Mouse (Mus musculus) kidney, embryonic 15.5 days (tissue): Measurements from ENCODE around the gene Tbcd. TPM values are rescaled to one million over a fixed set of nuclear protein-coding genes. Genes with fewer than 3 reads are reported as not detected.

Experiments
- ATAC-seq: fragments of 200-750 bp; cut with Nextera tagmentation; replicated peaks from 2 replicates; pipeline ENCODE4 v1.8.0; 2017; ENCODE audit warnings: moderate TSS enrichment; ENCODE audit not compliant: low FRiP score
- H3K27ac ChIP-seq: fragments of 300-500 bp; sonication (generic); 2 replicates; pipeline ENCODE4 v1.5.1; 2015; ENCODE audit warnings: mild to moderate bottlenecking, inconsistent platforms
- H3K27me3 ChIP-seq: fragments of 300-500 bp; sonication (generic); 2 replicates; pipeline ENCODE4 v1.6.1; 2015; ENCODE audit warnings: inconsistent platforms
- H3K36me3 ChIP-seq: fragments of 300-500 bp; sonication (generic); 2 replicates; pipeline ENCODE4 v1.6.1; 2015; ENCODE audit warnings: inconsistent platforms
- H3K4me1 ChIP-seq: fragments of 300-500 bp; sonication (generic); 2 replicates; pipeline ENCODE4 v1.6.1; 2015; ENCODE audit warnings: inconsistent platforms
- H3K4me2 ChIP-seq: fragments of 300-500 bp; sonication (generic); 2 replicates; pipeline ENCODE4 v1.6.1; 2015; ENCODE audit warnings: moderate library complexity, mild to moderate bottlenecking, inconsistent platforms
- H3K4me3 ChIP-seq: fragments of 300-500 bp; sonication (generic); replicated peaks from 2 replicates; pipeline ENCODE4 v1.5.1; 2015; ENCODE audit warnings: mild to moderate bottlenecking, inconsistent platforms
- H3K9ac ChIP-seq: fragments of 300-500 bp; sonication (generic); 2 replicates; pipeline ENCODE4 v1.6.1; 2015; ENCODE audit warnings: mild to moderate bottlenecking, inconsistent platforms
- H3K9me3 ChIP-seq: fragments of 300-500 bp; sonication (generic); replicated peaks from 2 replicates; pipeline ENCODE4 v1.6.1; 2016; ENCODE audit warnings: inconsistent platforms
- WGBS: fragments of 180-500 bp; shearing (Covaris S2); methylation state at CpG from one replicate; pipeline ENCODE4 v1.1.7; 2015; ENCODE audit warnings: mixed read lengths; 5-methylcytosine and 5-hydroxymethylcytosine counted together
- polyA plus RNA-seq: library from polyadenylated mRNA; unstranded; fragments of >200 nt; fragmentation: Nextera tagmentation; extraction: Ambion mirVana; gene quantifications from 2 replicates; pipeline ENCODE4 v1.2.1, GENCODE M21; 2015

Gene Tbcd
- polyA plus RNA-seq, 1 experiment from 2014 or later, result 37.4 TPM

GRCm38 (mm10) chr11:121517687-121518465 is 66.1 kb downstream of the Tbcd start:
- H3K36me3 ChIP-seq, result no peaks in the 10 kb centered on the region
- H3K9ac ChIP-seq, result no peak overlapping the region
- no peak overlapping the region for H3K4me2 ChIP-seq
- no peak overlapping the region for H3K27ac ChIP-seq
- ATAC-seq, result no peak
- WGBS, result 69% methylated on average over 17 of the region's 17 CpGs
- peaks cover 11% of the 10 kb centered on the region for H3K4me1 ChIP-seq
- H3K4me3 ChIP-seq, result no peak overlapping the region
- no peaks in the 10 kb centered on the region for H3K9me3 ChIP-seq
- no peaks in the 10 kb centered on the region for H3K27me3 ChIP-seq

- no peak within 1 kb of the TSS for H3K9ac ChIP-seq
- H3K36me3 ChIP-seq, result no peaks in the 10 kb centered on the region
- no peaks in the 10 kb centered on the region for H3K9me3 ChIP-seq
- H3K4me3 ChIP-seq, result no peak within 1 kb of the TSS
- no peaks in the 10 kb centered on the region for H3K27me3 ChIP-seq
- no peak within 1 kb of the TSS for H3K27ac ChIP-seq
- peaks cover 11% of the 10 kb centered on the region for H3K4me1 ChIP-seq
- H3K4me2 ChIP-seq, result no peak within 1 kb of the TSS; the same call in 1 of the 2 replicates
- ATAC-seq, result peak; percentile 79
- WGBS, result 23% methylated on average over 10 of the region's 10 CpGs
Observed at GRCm38 (mm10) chr11:121519131-121519530, 67.4 kb downstream of the Tbcd start, which contains the start of gene Zfp750. Gene Zfp750 (minus strand): TSS chr11:121519333.

DNA sequence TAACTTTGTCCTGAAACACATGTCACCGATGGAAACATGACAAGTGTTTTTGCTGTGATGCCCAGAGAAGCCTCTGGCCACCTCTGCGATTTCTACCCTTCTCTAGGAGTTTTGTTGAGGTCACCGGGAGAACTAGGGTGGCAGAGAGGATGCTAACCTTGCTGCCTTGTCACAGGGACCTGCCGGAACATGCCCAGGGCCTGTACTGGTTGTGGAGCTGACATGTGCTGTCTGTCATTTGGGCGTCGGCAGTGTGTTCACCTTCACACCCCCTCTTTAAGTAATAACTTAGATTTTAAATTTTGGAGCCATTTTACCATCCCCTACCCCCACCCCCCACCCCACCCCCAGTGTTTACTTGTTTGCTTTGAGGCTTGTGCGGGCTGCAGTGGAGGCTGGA is 68.0 kb downstream of the Tbcd start:
- no peak overlapping the region for H3K27ac ChIP-seq

DNA sequence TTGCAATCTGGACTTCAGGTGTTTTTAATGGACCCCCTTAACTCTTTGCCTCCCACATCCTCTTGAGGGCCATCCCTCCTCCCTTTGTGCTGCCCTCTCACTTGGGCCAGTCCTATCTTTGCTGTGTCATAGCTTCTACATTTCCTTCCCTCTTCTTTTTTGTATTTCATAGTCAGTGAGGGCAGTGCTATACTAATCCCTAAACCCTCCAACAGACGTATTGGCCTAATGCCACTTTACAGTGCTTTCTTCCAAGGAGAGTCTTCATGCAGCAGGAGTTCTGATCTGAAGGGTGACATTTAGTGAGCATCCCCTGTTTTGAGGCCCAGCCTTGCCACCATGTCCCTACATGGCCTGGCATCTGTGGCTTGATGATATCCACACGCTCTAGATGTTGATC is 69.0 kb downstream of the Tbcd start:
- no peaks in the 10 kb centered on the region for H3K36me3 ChIP-seq
- H3K27ac ChIP-seq, result no peak overlapping the region
- H3K9ac ChIP-seq, result no peak overlapping the region
- peaks cover 11% of the 10 kb centered on the region for H3K4me1 ChIP-seq
- no peaks in the 10 kb centered on the region for H3K9me3 ChIP-seq
- no peak overlapping the region for H3K4me2 ChIP-seq
- no peak for ATAC-seq
- H3K27me3 ChIP-seq, result no peaks in the 10 kb centered on the region
- 86% methylated on average over 2 of the region's 2 CpGs for WGBS
- no peak overlapping the region for H3K4me3 ChIP-seq

More for the DNA sequence above, 68.0 kb downstream of the Tbcd start:
- Histone ChIP-seq H3K4me2 (no peak overlapping the region), H3K4me1 (peaks cover 11% of the 10 kb centered on the region), H3K36me3 (no peaks in the 10 kb centered on the region), H3K4me3 (no peak overlapping the region), H3K27me3 (no peaks in the 10 kb centered on the region), H3K9me3 (no peaks in the 10 kb centered on the region), H3K9ac (no peak overlapping the region)
- 84% methylated on average over 7 of the region's 7 CpGs for whole genome bisulfite sequencing
- no peak for ATAC-seq

DNA sequence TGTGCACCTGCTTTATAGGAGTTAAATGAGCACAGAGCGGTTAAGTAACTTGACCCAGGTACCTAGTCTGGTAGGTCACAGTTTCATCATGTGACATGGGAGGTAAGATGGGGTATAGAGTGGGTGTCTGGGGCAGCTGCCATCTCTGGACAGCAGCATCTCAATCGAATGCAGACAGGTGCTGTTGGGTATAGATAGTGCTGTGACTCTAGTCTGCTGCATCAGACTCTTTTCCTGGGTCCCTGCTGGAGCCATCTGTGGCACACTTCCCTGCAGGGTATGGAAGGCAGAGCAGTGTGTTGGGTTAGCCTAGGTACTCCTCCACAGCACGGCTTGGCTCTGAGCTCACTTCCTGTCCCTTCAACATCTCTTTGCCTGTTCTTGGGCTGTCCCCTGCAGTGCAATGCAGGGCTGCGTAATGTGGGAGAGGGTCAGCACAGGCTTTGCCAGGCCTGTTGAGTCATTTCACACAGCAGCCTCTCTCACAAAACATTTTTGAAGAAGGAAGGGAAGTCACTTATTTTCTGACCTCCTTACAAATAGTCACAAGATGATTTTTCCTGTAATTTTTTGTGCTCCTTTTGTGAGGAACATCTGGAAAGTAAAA is 70.5 kb downstream of the Tbcd start:
- WGBS, result 73% methylated on average over 4 of the region's 4 CpGs
- no peak overlapping the region for H3K9ac ChIP-seq
- H3K4me3 ChIP-seq, result no peak overlapping the region
- no peak overlapping the region for H3K27ac ChIP-seq
- peaks cover 11% of the 10 kb centered on the region for H3K4me1 ChIP-seq
- no peaks in the 10 kb centered on the region for H3K9me3 ChIP-seq
- no peak for ATAC-seq
- H3K36me3 ChIP-seq, result no peaks in the 10 kb centered on the region
- no peak overlapping the region for H3K4me2 ChIP-seq
- no peaks in the 10 kb centered on the region for H3K27me3 ChIP-seq

- no peak for ATAC-seq
- Histone ChIP-seq H3K4me2 (no peak overlapping the region), H3K36me3 (no peaks in the 10 kb centered on the region), H3K9ac (no peak overlapping the region), H3K4me3 (no peak overlapping the region), H3K27ac (no peak overlapping the region), H3K27me3 (no peaks in the 10 kb centered on the region), H3K4me1 (peaks cover 8% of the 10 kb centered on the region), H3K9me3 (no peaks in the 10 kb centered on the region)
- 79% methylated on average over 7 of the region's 7 CpGs for WGBS
Observed at GRCm38 (mm10) chr11:121524191-121524590, 72.4 kb downstream of the Tbcd start.

- 92% methylated on average over 3 of the region's 3 CpGs for WGBS
- no peak overlapping the region for H3K4me3 ChIP-seq
- no peak for ATAC-seq
- no peak overlapping the region for H3K27ac ChIP-seq
- H3K27me3 ChIP-seq, result no peaks in the 10 kb centered on the region
- H3K36me3 ChIP-seq, result no peaks in the 10 kb centered on the region
- no peak overlapping the region for H3K9ac ChIP-seq
- H3K4me1 ChIP-seq, result peaks cover 6% of the 10 kb centered on the region; the same call in 1 of the 2 replicates
- H3K9me3 ChIP-seq, result no peaks in the 10 kb centered on the region
- no peak overlapping the region for H3K4me2 ChIP-seq
Observed at GRCm38 (mm10) chr11:121529747-121530146, 78.0 kb downstream of the Tbcd start.

DNA sequence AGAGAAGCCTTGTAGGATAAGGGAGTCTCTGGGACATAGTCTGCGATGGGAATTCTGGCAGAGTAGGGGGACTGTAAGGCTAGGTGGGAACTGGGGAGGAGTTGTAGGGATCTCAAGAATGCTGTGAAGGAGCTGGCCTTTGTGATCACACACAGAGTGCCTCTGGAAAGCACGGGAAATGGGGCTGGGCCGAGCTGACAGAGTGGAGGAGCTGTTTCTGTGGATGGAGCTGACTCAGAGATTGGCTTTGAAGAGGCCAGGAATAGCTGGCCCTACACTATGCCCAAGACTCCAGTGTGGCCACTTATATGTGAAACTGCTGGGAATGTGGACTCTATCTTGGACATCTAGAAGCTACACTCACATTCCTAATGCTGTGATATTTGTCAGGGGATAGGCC is 84.8 kb downstream of the Tbcd start:
- Histone ChIP-seq H3K4me1 (peaks cover 19% of the 10 kb centered on the region), H3K4me3 (no peak overlapping the region), H3K4me2 (no peak overlapping the region), H3K9me3 (no peaks in the 10 kb centered on the region), H3K9ac (no peak overlapping the region), H3K36me3 (no peaks in the 10 kb centered on the region), H3K27me3 (no peaks in the 10 kb centered on the region), H3K27ac (no peak overlapping the region)
- ATAC-seq, result no peak
- 41% methylated on average over 3 of the region's 3 CpGs for WGBS

- H3K36me3 ChIP-seq, result no peaks in the 10 kb centered on the region
- 73% methylated on average over 4 of the region's 4 CpGs for WGBS
- no peak overlapping the region for H3K27ac ChIP-seq
- no peak for ATAC-seq
- no peak overlapping the region for H3K4me2 ChIP-seq
- no peak overlapping the region for H3K9ac ChIP-seq
- peaks cover 13% of the 10 kb centered on the region; the same call in 1 of the 2 replicates for H3K4me1 ChIP-seq
- H3K27me3 ChIP-seq, result no peaks in the 10 kb centered on the region
- no peaks in the 10 kb centered on the region for H3K9me3 ChIP-seq
- no peak overlapping the region for H3K4me3 ChIP-seq
Observed at GRCm38 (mm10) chr11:121542471-121542870, 90.7 kb downstream of the Tbcd start.

DNA sequence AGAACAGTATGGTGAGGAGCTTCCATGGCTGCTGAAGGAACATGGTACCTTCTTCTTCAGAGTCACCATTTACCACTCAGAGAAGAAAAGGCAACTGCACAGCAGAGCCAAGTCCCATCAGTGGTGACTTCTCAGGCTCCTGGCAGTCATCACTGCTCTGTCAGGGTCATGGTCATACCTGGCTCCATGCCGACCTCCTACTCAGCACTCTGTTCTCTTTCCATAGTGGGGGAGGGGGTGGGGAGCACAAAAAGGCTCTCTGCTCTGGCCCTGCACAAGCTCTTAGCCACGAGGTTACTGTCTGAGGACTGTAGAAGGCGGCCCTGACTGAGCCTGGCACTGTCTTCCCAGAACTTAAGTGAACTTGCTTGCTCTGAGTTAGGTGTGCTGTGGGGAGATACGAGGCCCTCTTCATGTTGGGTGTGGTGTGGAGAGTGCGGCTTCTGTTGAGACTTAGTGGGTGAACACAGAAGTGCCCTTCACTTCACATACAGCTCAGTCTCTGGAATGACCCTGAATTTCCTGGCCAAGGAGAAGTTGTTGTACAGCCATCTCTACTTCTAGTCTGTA is 91.6 kb downstream of the Tbcd start:
- H3K4me3 ChIP-seq, result no peak overlapping the region
- H3K4me2 ChIP-seq, result no peak overlapping the region
- H3K27me3 ChIP-seq, result no peaks in the 10 kb centered on the region
- peak overlapping the region; percentile 77 for H3K27ac ChIP-seq
- no peaks in the 10 kb centered on the region for H3K36me3 ChIP-seq
- no peak overlapping the region for H3K9ac ChIP-seq
- ATAC-seq, result peak; percentile 46
- no peaks in the 10 kb centered on the region for H3K9me3 ChIP-seq
- 87% methylated on average over 5 of the region's 5 CpGs for WGBS
- H3K4me1 ChIP-seq, result peaks cover 16% of the 10 kb centered on the region; the same call in 1 of the 2 replicates

- Histone ChIP-seq H3K4me2 (no peak overlapping the region), H3K27me3 (no peaks in the 10 kb centered on the region), H3K4me1 (peaks cover 19% of the 10 kb centered on the region), H3K4me3 (no peak overlapping the region), H3K36me3 (no peaks in the 10 kb centered on the region), H3K9ac (no peak overlapping the region), H3K9me3 (no peaks in the 10 kb centered on the region), H3K27ac (peak overlapping the region; percentile 77)
- peak; percentile 77 for ATAC-seq
- WGBS, result 75% methylated on average over 9 of the region's 9 CpGs
Observed at GRCm38 (mm10) chr11:121543922-121544321, 92.2 kb downstream of the Tbcd start.

GRCm38 (mm10) chr11:121544755-121545397 is 93.1 kb downstream of the Tbcd start:
- no peak for ATAC-seq
- H3K4me1 ChIP-seq, result peaks cover 28% of the 10 kb centered on the region
- H3K9ac ChIP-seq, result no peak overlapping the region

More at GRCm38 (mm10) chr11:121544755-121545397, 93.1 kb downstream of the Tbcd start:
- Histone ChIP-seq H3K36me3 (no peaks in the 10 kb centered on the region), H3K27me3 (no peaks in the 10 kb centered on the region), H3K4me3 (no peak overlapping the region), H3K27ac (peak overlapping the region; percentile 77), H3K9me3 (no peaks in the 10 kb centered on the region), H3K4me2 (no peak overlapping the region)
- 51% methylated on average over 7 of the region's 7 CpGs for WGBS
